Mouse (Mus musculus): ENCODE data around the gene Cdc25b. TPM values are rescaled to one million over a fixed set of nuclear protein-coding genes. Genes with fewer than 3 reads are reported as not detected.
"Not testable (repeated sequence)": the region's sequence is repeated elsewhere in the genome, so short reads cannot be mapped to it uniquely, and the experiment has no call there.

Cdc25b gene
- total RNA-seq, 2 experiments from 2014 or later: 1.8 to 2.2 TPM

GRCm38 (mm10) chr2:131220030-131220429 is 33.3 kb downstream of the Cdc25b start:
- DNase-seq: no peak
- intact Hi-C loops (cut with DNase I): no loop called here

DNA sequence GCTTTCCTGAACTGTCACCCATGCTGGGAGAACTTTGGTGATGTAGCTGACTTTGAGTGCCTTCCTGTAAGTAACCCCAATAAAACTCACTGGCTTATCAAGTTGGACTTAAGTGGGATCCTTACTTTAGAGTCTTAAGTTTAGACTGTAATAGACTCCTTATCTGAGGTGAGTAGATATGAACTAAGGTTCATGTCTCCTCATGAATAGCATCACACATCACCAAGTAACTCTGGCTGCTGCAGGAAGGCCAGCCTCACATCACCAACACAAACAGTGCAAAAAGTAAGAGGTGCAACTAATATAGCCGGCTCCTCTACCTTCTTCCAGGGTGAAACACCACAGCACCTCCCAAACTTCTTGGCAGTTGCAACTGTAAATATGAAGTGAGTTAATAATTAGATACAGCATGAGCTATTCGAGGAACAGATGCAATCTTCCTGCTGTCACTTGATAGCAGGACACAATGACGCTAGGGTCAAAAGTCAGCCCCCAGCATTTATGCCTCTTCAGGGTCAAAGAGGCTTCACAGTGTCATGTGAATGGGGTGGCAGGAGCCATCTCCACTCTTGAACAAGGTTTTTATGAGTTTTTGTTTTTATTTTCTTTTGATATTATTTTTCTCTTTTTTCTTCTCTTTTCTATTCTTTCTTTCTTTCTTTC is 35.2 kb downstream of the Cdc25b start:
- intact Hi-C loops (cut with DNase I): no loop called here

GRCm38 (mm10) chr2:131222562-131222961 is 35.8 kb downstream of the Cdc25b start:
- intact Hi-C loops (cut with DNase I): no loop called here

More for the DNA sequence above, 35.2 kb downstream of the Cdc25b start:
- no peak for DNase-seq

GRCm38 (mm10) chr2:131223569-131223968 is 36.8 kb downstream of the Cdc25b start:
- intact Hi-C loops (cut with DNase I): no loop called here
- DNase-seq: no peak

More at GRCm38 (mm10) chr2:131222562-131222961, 35.8 kb downstream of the Cdc25b start:
- DNase-seq: no peak

- intact Hi-C loops (cut with DNase I): no loop called here
- DNase-seq: no peak
Measured at GRCm38 (mm10) chr2:131225178-131225577, 38.4 kb downstream of the Cdc25b start.

DNA sequence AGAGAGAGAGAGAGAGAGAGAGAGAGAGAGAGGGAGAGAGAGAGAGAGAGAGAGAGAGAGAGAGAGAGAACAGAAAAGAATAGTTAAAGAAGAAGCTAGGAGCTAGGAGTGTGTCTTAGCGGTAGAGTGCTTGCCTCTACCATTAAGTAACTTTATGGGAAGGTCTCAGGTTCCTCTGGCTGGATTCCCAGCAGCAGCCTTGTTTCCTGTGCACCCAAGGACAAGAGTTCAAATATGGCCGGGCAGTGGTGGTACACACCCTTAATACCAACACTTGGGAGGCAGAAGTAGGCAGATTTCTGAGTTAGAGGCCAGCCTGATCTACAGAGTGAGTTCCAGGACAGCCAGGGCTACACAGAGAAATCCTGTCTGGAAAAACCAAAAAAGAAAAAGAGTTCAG is 39.9 kb downstream of the Cdc25b start:
- DNase-seq; intact Hi-C loops (cut with DNase I): not testable (repeated sequence)

DNA sequence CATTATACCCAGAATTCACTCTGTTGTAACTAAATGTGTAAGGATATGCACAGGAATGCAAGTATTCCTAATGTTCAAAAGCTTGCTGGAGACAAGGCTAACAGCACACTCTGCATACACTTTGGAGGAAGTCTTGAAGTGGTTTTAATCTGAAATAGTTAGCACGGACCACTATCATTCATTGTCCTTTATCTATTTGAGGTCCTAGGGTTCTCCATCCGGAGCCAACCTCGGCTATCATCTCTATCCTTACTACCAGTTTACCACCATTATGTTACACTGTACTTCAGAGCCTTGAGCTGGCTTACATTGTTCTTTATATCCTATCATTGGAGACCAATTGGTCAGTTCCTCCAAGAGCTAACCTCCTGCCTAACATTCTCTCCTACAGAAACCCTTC is 40.5 kb downstream of the Cdc25b start:
- intact Hi-C loops (cut with DNase I): no loop called here
- DNase-seq: no peak

DNA sequence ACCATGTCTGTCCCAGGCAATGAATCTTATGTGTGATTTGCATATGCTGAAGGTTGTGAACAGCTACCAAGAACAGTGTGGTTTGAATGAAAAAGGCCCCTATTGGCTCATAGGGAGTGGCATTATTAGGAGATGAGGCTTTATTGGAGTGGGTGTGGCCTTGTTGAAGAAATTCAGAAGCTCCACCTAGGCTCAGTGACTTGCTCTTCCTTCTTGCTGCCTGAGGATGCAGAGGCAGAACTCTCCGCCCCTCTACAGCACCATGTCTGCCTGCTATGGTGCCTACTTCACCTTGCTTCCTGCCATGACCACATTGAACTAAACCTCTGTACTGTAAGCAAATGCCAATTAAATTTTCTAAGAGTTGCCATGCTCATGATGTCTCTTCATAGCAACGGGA is 45.8 kb downstream of the Cdc25b start:
- intact Hi-C loops (cut with DNase I): no loop called here
- DNase-seq: no peak

GRCm38 (mm10) chr2:131233307-131234126 is 46.8 kb downstream of the Cdc25b start, which contains the start of gene Mavs:
TSS of gene Mavs (plus strand) at chr2:131234063.
- intact Hi-C loops (cut with DNase I): no loop called here
- DNase-seq: peak; percentile 91 to 96

GRCm38 (mm10) chr2:131234127-131234650 is 47.4 kb downstream of the Cdc25b start:
- peak in 1 of 2 experiments; percentile 13 for DNase-seq
- intact Hi-C loops (cut with DNase I): no loop called here

- DNase-seq: no peak
- intact Hi-C loops (cut with DNase I): no loop called here
Measured at GRCm38 (mm10) chr2:131234970-131235635, 48.4 kb downstream of the Cdc25b start.

- intact Hi-C loops (cut with DNase I): no loop called here
- DNase-seq: no peak
Measured at GRCm38 (mm10) chr2:131242180-131242579, 55.4 kb downstream of the Cdc25b start.

DNA sequence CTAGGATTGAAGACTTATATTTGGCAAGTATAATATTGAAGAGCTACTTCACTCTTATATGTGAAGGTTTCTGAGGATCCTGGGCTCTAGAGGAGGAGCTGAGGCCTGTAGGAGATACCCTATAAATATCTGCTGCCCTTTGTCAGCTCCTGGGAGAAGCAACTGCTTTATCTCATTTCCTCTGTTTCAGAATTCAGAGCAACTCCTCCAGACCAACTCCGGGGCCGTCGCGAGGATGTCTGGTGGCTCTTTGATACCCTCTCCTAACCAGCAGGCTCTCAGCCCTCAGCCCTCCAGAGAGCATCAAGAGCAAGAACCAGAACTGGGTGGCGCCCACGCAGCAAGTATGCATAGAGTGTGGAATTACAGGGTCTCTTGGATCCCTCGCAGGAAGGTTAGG is 56.2 kb downstream of the Cdc25b start:
- no peak for DNase-seq
- intact Hi-C loops (cut with DNase I): no loop called here

Other genes with a start within 250 kb of the Cdc25b start
- gene Gfra4, start 143.9 kb upstream of the Cdc25b start, total RNA-seq (2021): 1 to 10 TPM; 1.7 to 1.8 TPM
- 1 to 10 TPM; 1.7 to 1.8 TPM for gene Adam33, start 123.1 kb upstream of the Cdc25b start, total RNA-seq (2021)
- gene Siglec1, start 100.2 kb upstream of the Cdc25b start, total RNA-seq (2021): under 1 TPM; 0.43 to 0.76 TPM
- 10 to 100 TPM in 1 of 2 experiments, 1 to 10 TPM in 1; 10.0 to 13.1 TPM for gene Hspa12b, start 59.7 kb upstream of the Cdc25b start, total RNA-seq (2021)
- not detected for gene Gm11037, start 53.5 kb upstream of the Cdc25b start, total RNA-seq (2021)
- gene 1700037H04Rik, start 26.9 kb upstream of the Cdc25b start, total RNA-seq (2021): 1 to 10 TPM; 4.3 to 4.4 TPM
- gene Cenpb, start 6.9 kb upstream of the Cdc25b start, total RNA-seq (2021): 10 to 100 TPM; 63.9 to 64.3 TPM
- 1 to 10 TPM; 1.2 to 2.0 TPM for gene Spef1, start 333 bp downstream of the Cdc25b start, total RNA-seq (2021)
- 10 to 100 TPM; 13.9 to 15.0 TPM for gene Ap5s1, start 20.1 kb downstream of the Cdc25b start, total RNA-seq (2021)
- 10 to 100 TPM; 35.9 to 58.0 TPM for gene Mavs, start 47.1 kb downstream of the Cdc25b start, total RNA-seq (2021)
- 10 to 100 TPM; 16.9 to 21.3 TPM for gene Pank2, start 75.5 kb downstream of the Cdc25b start, total RNA-seq (2021)
- 1 to 10 TPM; 1.2 to 1.3 TPM for gene Rnf24, start 165.9 kb downstream of the Cdc25b start, total RNA-seq (2021)

All from gastrocnemius, postnatal 36 days (tissue).